Mouse (Mus musculus): ENCODE results near the gene Atad1. TPM values are rescaled to one million over a fixed set of nuclear protein-coding genes. Genes with fewer than 3 reads are reported as not detected.

Gene Atad1
- total RNA-seq, 2 experiments from 2014 or later: 97.1 to 105 TPM

DNA sequence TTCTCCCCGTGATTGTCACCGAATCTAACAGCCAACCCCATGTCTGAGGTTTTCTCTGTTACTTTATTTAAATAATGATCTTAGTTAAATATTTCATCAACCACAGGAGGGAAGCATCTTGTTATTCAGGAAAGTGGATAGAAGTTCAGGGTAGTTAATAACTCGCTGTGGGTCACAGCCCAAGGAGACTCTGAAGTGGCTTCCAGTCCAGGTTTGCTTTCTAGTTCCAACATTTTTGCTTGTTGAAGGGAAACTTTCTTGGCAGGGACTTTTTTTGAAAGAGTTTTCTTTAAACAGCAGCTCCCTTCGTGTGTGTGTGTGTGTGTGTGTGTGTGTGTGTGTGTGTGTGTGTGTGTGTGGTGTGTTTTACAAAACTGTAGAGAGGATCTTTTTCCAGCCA is 112.0 kb downstream of the Atad1 start:
- no peak for DNase-seq (ENCODE audit: extremely low spot score in 1 of 2, low spot score in 1 of 2)

GRCm38 (mm10) chr19:32626768-32627331 is 112.7 kb downstream of the Atad1 start:
- DNase-seq (ENCODE audit: extremely low spot score in 1 of 2, low spot score in 1 of 2): no peak

- DNase-seq (ENCODE audit: extremely low spot score in 1 of 2, low spot score in 1 of 2): no peak
These were observed 117.4 kb downstream of the Atad1 start for GRCm38 (mm10) chr19:32622142-32622541.

Other genes starting within 250 kb of the Atad1 start
- gene Papss2, start 144.0 kb downstream of the Atad1 start, total RNA-seq (2021): 10 to 100 TPM; 12.1 to 13.8 TPM
- gene Pten, start 17.7 kb upstream of the Atad1 start, total RNA-seq (2021): 100 to 1,000 TPM; 111 to 117 TPM

Measured in layer of hippocampus, postnatal 25 days (tissue).